Mouse (Mus musculus): Measurements from ENCODE around the gene Mnat1. TPM values are rescaled to one million over a fixed set of nuclear protein-coding genes. Genes with fewer than 3 reads are reported as not detected.

The Mnat1 gene
- polyA plus RNA-seq, 1 experiment = 4.4 TPM

- TF ChIP-seq POLR2A (IDR thresholded peaks at IDR 0.05; ENCODE audit: control insufficient read depth, low read depth, low read length) = no peak
- no peak for TF ChIP-seq CTCF (IDR thresholded peaks at IDR 0.05; ENCODE audit: control insufficient read depth, insufficient read depth, insufficient replicate concordance, low read depth, low read length)
- Histone ChIP-seq H3K36me3 (ENCODE audit: control insufficient read depth, insufficient read depth, low read length) (no peaks in the 10 kb centered on the region), H3K4me3 (ENCODE audit: control insufficient read depth, low read depth, low read length) (no peak overlapping the region), H3K4me1 (ENCODE audit: control insufficient read depth, insufficient read depth, low read length) (no peaks in the 10 kb centered on the region), H3K27me3 (ENCODE audit: control insufficient read depth, insufficient read depth, low read length) (no peaks in the 10 kb centered on the region), H3K27ac (ENCODE audit: control insufficient read depth, insufficient read depth, low read depth, low read length) (no peak overlapping the region)
Observed at GRCm38 (mm10) chr12:73232586-73232985, 109.1 kb downstream of the Mnat1 start.

DNA sequence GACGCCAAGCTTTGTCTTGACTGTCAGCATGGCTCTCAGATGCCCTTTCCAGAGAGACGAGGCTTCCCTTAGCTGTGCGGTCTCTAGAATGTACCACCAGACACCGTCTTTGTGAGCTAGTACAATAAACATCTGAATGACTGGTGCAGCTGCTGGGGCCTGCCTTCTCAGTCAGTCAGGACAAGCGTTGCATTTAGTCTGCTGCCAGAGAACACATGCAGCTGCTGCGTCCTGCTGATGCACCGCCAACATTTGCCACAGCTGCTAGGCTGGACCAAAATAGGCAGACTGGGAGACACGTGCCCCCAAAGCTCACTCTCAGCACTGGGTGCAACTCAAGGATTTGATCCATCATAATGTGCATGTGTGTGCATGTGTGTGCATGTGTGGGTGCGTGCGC lies 118.4 kb downstream of the Mnat1 start:
- H3K4me1 ChIP-seq (ENCODE audit: control insufficient read depth, insufficient read depth, low read length) = no peaks in the 10 kb centered on the region
- no peaks in the 10 kb centered on the region for H3K27me3 ChIP-seq (ENCODE audit: control insufficient read depth, insufficient read depth, low read length)
- no peak overlapping the region for H3K27ac ChIP-seq (ENCODE audit: control insufficient read depth, insufficient read depth, low read depth, low read length)
- no peak overlapping the region for H3K4me3 ChIP-seq (ENCODE audit: control insufficient read depth, low read depth, low read length)
- no peaks in the 10 kb centered on the region for H3K36me3 ChIP-seq (ENCODE audit: control insufficient read depth, insufficient read depth, low read length)
- TF ChIP-seq POLR2A (IDR thresholded peaks at IDR 0.05; ENCODE audit: control insufficient read depth, low read depth, low read length) = no peak
- no peak for TF ChIP-seq CTCF (IDR thresholded peaks at IDR 0.05; ENCODE audit: control insufficient read depth, insufficient read depth, insufficient replicate concordance, low read depth, low read length)

DNA sequence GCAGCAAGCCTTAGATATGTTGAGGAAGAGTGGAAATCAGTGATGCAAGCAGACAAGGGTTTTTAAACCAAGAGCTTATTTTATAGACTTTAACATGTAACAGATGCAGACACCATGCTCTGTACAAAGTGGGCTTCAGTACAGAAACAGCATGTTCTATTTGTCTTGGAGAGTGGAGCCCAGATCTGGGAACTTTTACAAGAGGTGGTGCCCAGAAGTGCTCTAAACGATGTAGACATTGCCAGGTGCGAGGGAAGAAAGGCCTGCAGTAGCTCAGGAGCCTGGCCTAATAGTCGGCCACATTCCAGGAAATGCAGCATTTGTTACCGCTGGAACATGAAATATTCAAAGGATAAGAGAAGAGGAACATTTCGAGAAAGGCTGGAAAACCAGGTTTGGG lies 122.2 kb downstream of the Mnat1 start:
- TF ChIP-seq POLR2A (IDR thresholded peaks at IDR 0.05; ENCODE audit: control insufficient read depth, low read depth, low read length) = no peak
- TF ChIP-seq CTCF (IDR thresholded peaks at IDR 0.05; ENCODE audit: control insufficient read depth, insufficient read depth, insufficient replicate concordance, low read depth, low read length) = no peak
- no peak overlapping the region for H3K27ac ChIP-seq (ENCODE audit: control insufficient read depth, insufficient read depth, low read depth, low read length)
- H3K27me3 ChIP-seq (ENCODE audit: control insufficient read depth, insufficient read depth, low read length) = no peaks in the 10 kb centered on the region
- no peaks in the 10 kb centered on the region for H3K36me3 ChIP-seq (ENCODE audit: control insufficient read depth, insufficient read depth, low read length)
- no peaks in the 10 kb centered on the region for H3K4me1 ChIP-seq (ENCODE audit: control insufficient read depth, insufficient read depth, low read length)
- no peak overlapping the region for H3K4me3 ChIP-seq (ENCODE audit: control insufficient read depth, low read depth, low read length)

- Histone ChIP-seq H3K4me1 (ENCODE audit: control insufficient read depth, insufficient read depth, low read length) (no peaks in the 10 kb centered on the region), H3K27ac (ENCODE audit: control insufficient read depth, insufficient read depth, low read depth, low read length) (no peak overlapping the region), H3K27me3 (ENCODE audit: control insufficient read depth, insufficient read depth, low read length) (no peaks in the 10 kb centered on the region), H3K4me3 (ENCODE audit: control insufficient read depth, low read depth, low read length) (no peak overlapping the region), H3K36me3 (ENCODE audit: control insufficient read depth, insufficient read depth, low read length) (no peaks in the 10 kb centered on the region)
- TF ChIP-seq CTCF (IDR thresholded peaks at IDR 0.05; ENCODE audit: control insufficient read depth, insufficient read depth, insufficient replicate concordance, low read depth, low read length) (no peak), POLR2A (IDR thresholded peaks at IDR 0.05; ENCODE audit: control insufficient read depth, low read depth, low read length) (no peak)
Observed at GRCm38 (mm10) chr12:73255006-73255405, 131.5 kb downstream of the Mnat1 start.

DNA sequence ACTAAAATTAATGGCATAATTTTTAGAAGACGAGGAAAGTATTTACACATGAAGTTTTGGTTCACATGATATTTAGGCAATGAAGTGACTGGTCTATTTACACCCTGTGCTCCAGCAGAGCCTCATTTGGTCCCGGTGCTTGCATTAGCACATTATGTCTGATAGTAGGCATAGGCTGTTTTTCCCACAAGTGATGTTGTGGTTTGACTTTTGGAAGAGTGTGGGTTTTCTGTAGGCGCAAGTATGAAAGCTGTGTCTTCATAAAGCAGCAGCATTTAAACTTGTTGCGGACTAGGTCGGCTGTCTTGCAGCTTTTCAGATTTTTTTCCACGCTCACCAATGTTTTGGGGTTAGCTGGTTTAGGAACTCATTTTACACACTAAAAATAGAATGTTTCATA lies 135.8 kb downstream of the Mnat1 start:
- H3K4me3 ChIP-seq (ENCODE audit: control insufficient read depth, low read depth, low read length) = no peak overlapping the region
- H3K27ac ChIP-seq (ENCODE audit: control insufficient read depth, insufficient read depth, low read depth, low read length) = no peak overlapping the region
- no peaks in the 10 kb centered on the region for H3K4me1 ChIP-seq (ENCODE audit: control insufficient read depth, insufficient read depth, low read length)
- no peaks in the 10 kb centered on the region for H3K27me3 ChIP-seq (ENCODE audit: control insufficient read depth, insufficient read depth, low read length)
- H3K36me3 ChIP-seq (ENCODE audit: control insufficient read depth, insufficient read depth, low read length) = no peaks in the 10 kb centered on the region
- TF ChIP-seq POLR2A (IDR thresholded peaks at IDR 0.05; ENCODE audit: control insufficient read depth, low read depth, low read length) (no peak), CTCF (IDR thresholded peaks at IDR 0.05; ENCODE audit: control insufficient read depth, insufficient read depth, insufficient replicate concordance, low read depth, low read length) (no peak)

DNA sequence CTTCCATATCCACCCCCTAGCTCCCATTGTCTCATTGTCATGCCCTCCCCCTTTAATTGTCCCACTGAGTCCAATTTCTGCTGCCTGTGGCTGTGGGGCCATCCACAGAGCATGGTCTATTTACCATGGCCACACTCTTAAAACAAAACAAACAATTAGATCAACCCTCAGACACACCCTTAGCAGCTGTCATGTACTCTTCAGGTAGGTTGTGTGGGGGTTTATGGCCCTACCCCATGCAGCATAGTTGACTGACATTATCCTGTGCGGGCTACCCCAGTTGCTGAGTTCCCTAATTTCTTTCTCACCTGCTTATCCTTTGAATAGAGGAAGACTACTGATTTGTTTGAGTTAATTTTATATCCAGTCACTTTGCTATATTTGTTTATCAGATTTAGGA lies 136.8 kb downstream of the Mnat1 start:
- no peak overlapping the region for H3K4me3 ChIP-seq (ENCODE audit: control insufficient read depth, low read depth, low read length)
- no peaks in the 10 kb centered on the region for H3K36me3 ChIP-seq (ENCODE audit: control insufficient read depth, insufficient read depth, low read length)
- no peak overlapping the region for H3K27ac ChIP-seq (ENCODE audit: control insufficient read depth, insufficient read depth, low read depth, low read length)
- TF ChIP-seq CTCF (IDR thresholded peaks at IDR 0.05; ENCODE audit: control insufficient read depth, insufficient read depth, insufficient replicate concordance, low read depth, low read length) (no peak), POLR2A (IDR thresholded peaks at IDR 0.05; ENCODE audit: control insufficient read depth, low read depth, low read length) (no peak)
- H3K27me3 ChIP-seq (ENCODE audit: control insufficient read depth, insufficient read depth, low read length) = no peaks in the 10 kb centered on the region
- no peaks in the 10 kb centered on the region for H3K4me1 ChIP-seq (ENCODE audit: control insufficient read depth, insufficient read depth, low read length)

- no peak overlapping the region for H3K4me3 ChIP-seq (ENCODE audit: control insufficient read depth, low read depth, low read length)
- no peaks in the 10 kb centered on the region for H3K4me1 ChIP-seq (ENCODE audit: control insufficient read depth, insufficient read depth, low read length)
- no peaks in the 10 kb centered on the region for H3K27me3 ChIP-seq (ENCODE audit: control insufficient read depth, insufficient read depth, low read length)
- no peak for TF ChIP-seq CTCF (IDR thresholded peaks at IDR 0.05; ENCODE audit: control insufficient read depth, insufficient read depth, insufficient replicate concordance, low read depth, low read length)
- no peak for TF ChIP-seq POLR2A (IDR thresholded peaks at IDR 0.05; ENCODE audit: control insufficient read depth, low read depth, low read length)
- H3K27ac ChIP-seq (ENCODE audit: control insufficient read depth, insufficient read depth, low read depth, low read length) = no peak overlapping the region
- H3K36me3 ChIP-seq (ENCODE audit: control insufficient read depth, insufficient read depth, low read length) = no peaks in the 10 kb centered on the region
Observed at GRCm38 (mm10) chr12:73265381-73265978, 142.0 kb downstream of the Mnat1 start.

DNA sequence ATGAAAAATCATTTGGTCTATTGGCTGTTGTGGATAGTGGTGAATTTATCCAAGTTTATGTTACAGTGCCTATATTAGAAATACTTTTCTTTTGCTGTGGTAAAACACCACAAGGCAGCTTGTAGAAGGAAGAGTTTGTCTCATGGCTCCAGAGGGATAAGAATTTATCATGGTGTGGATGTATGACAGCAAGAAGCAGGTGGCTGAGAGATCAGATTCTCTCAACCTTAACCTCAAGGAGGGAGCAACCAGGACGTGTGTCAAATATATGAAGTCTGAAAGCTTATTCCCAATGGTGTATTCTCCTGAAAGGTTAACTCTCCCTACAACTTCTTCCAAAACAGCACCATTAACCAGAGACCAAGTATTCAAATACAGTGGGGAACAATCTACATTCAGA lies 143.1 kb downstream of the Mnat1 start:
- Histone ChIP-seq H3K27me3 (ENCODE audit: control insufficient read depth, insufficient read depth, low read length) (no peaks in the 10 kb centered on the region), H3K36me3 (ENCODE audit: control insufficient read depth, insufficient read depth, low read length) (no peaks in the 10 kb centered on the region), H3K4me1 (ENCODE audit: control insufficient read depth, insufficient read depth, low read length) (no peaks in the 10 kb centered on the region), H3K4me3 (ENCODE audit: control insufficient read depth, low read depth, low read length) (no peak overlapping the region), H3K27ac (ENCODE audit: control insufficient read depth, insufficient read depth, low read depth, low read length) (no peak overlapping the region)
- TF ChIP-seq CTCF (IDR thresholded peaks at IDR 0.05; ENCODE audit: control insufficient read depth, insufficient read depth, insufficient replicate concordance, low read depth, low read length) (no peak), POLR2A (IDR thresholded peaks at IDR 0.05; ENCODE audit: control insufficient read depth, low read depth, low read length) (no peak)
